Mouse (Mus musculus) MEL (cell line): ENCODE data around the gene Rpl4. TPM values are rescaled to one million over a fixed set of nuclear protein-coding genes. Genes with fewer than 3 reads are reported as not detected.

Experiments used
- DNase-seq: peaks from one replicate; pipeline ENCODE4 v3.0.0; 2011; ENCODE audit warnings: low read depth, low spot score
- H3K27ac ChIP-seq: 2 replicates; pipeline ENCODE4 v1.5.1; 2012; ENCODE audit warnings: low read depth, mild to moderate bottlenecking, control low read depth, low read length, moderate library complexity; ENCODE audit not compliant: control insufficient read depth
- H3K27me3 ChIP-seq, 2 experiments: fragments of 150-350 bp in 1 of 2; sonication (generic) in 1 of 2; 2 replicates each; pipeline ENCODE4 v1.6.1; 2012; ENCODE audit warnings: low read length in 2 of 2, mild to moderate bottlenecking in 2 of 2, improper control_type of control experiment in 1 of 2, moderate library complexity in 1 of 2; ENCODE audit not compliant: insufficient read depth in 2 of 2, control insufficient read depth in 1 of 2
- H3K36me3 ChIP-seq, 2 experiments: 2 replicates each; pipeline ENCODE4 v1.6.1; 2012 to 2014; ENCODE audit warnings: low read length in 2 of 2, improper control_type of control experiment in 1 of 2, inconsistent platforms in 1 of 2, mild to moderate bottlenecking in 1 of 2; ENCODE audit not compliant: insufficient read depth in 2 of 2, control insufficient read depth in 1 of 2
- H3K4me1 ChIP-seq, 2 experiments: fragments of 150-350 bp in 1 of 2; sonication (generic) in 1 of 2; 2 replicates each; pipeline ENCODE4 v1.6.1; 2012; ENCODE audit warnings: low read length in 2 of 2, improper control_type of control experiment in 1 of 2, mild to moderate bottlenecking in 1 of 2; ENCODE audit not compliant: insufficient read depth in 2 of 2, control insufficient read depth in 1 of 2
- H3K4me3 ChIP-seq, 2 experiments: fragments of 150-350 bp in 1 of 2; sonication (generic) in 1 of 2; 2 replicates each; pipeline ENCODE4 v1.5.1; 2012; ENCODE audit warnings: low read depth in 2 of 2, low read length in 2 of 2, mild to moderate bottlenecking in 2 of 2, moderate library complexity in 2 of 2, control low read depth in 1 of 2, improper control_type of control experiment in 1 of 2; ENCODE audit not compliant: control insufficient read depth in 1 of 2, insufficient read depth in 1 of 2
- H3K79me2 ChIP-seq: 2 replicates; pipeline ENCODE4 v1.6.1; 2012; ENCODE audit warnings: mild to moderate bottlenecking, low read length, moderate library complexity; ENCODE audit not compliant: control insufficient read depth, poor library complexity, insufficient read depth
- H3K9ac ChIP-seq: 2 replicates; pipeline ENCODE4 v1.6.1; 2012; ENCODE audit warnings: low read depth, mild to moderate bottlenecking, control low read depth, low read length, moderate library complexity; ENCODE audit not compliant: control insufficient read depth, poor library complexity, severe bottlenecking
- H3K9me3 ChIP-seq: fragments of 150-350 bp; sonication (generic); replicated peaks from 2 replicates; pipeline ENCODE4 v1.6.1; 2012; ENCODE audit warnings: mild to moderate bottlenecking, low read length, improper control_type of control experiment, moderate library complexity; ENCODE audit not compliant: insufficient read depth
- BHLHE40 ChIP-seq: IDR thresholded peaks from 2 replicates; pipeline ENCODE4 v1.6.1; 2012; ENCODE audit warnings: low read depth, mild to moderate bottlenecking, inconsistent platforms, low read length, improper control_type of control experiment, borderline replicate concordance
- CHD1 ChIP-seq: IDR thresholded peaks from 2 replicates; pipeline ENCODE4 v1.6.1; 2012; ENCODE audit warnings: low read depth, mild to moderate bottlenecking, inconsistent platforms, low read length, improper control_type of control experiment
- CTCF ChIP-seq, 3 experiments: IDR thresholded peaks in 2 of 3; conservative IDR thresholded peaks in 1 of 3; 2 replicates each; pipeline ENCODE4 v1.5.1; 2011 to 2012; ENCODE audit warnings: low read length in 3 of 3, low read depth in 2 of 3, mild to moderate bottlenecking in 2 of 3, improper control_type of control experiment in 1 of 3, inconsistent platforms in 1 of 3, mixed read lengths in 1 of 3, moderate library complexity in 1 of 3; ENCODE audit not compliant: control insufficient read depth in 1 of 3, insufficient read depth in 1 of 3, poor library complexity in 1 of 3, severe bottlenecking in 1 of 3
- EP300 ChIP-seq, 2 experiments: IDR thresholded peaks; 2 replicates each; pipeline ENCODE4 v1.6.1; 2011; ENCODE audit warnings: improper control_type of control experiment in 2 of 2, low read length in 2 of 2, low read depth in 1 of 2, mild to moderate bottlenecking in 1 of 2
- ETS1 ChIP-seq: IDR thresholded peaks from 2 replicates; pipeline ENCODE4 v1.6.1; 2012; ENCODE audit warnings: low read depth, mild to moderate bottlenecking, inconsistent platforms, low read length, improper control_type of control experiment, moderate library complexity
- HCFC1 ChIP-seq: IDR thresholded peaks from 2 replicates; pipeline ENCODE4 v1.6.1; 2012; ENCODE audit warnings: low read depth, mild to moderate bottlenecking, inconsistent platforms, low read length, improper control_type of control experiment, moderate library complexity
- JUND ChIP-seq: IDR thresholded peaks from 2 replicates; pipeline ENCODE4 v1.6.1; 2011; ENCODE audit warnings: low read depth, mild to moderate bottlenecking, improper control_type of control experiment, low read length
- MAFK ChIP-seq: IDR thresholded peaks from 2 replicates; pipeline ENCODE4 v1.6.1; 2011; ENCODE audit warnings: low read depth, mild to moderate bottlenecking, low read length, improper control_type of control experiment, borderline replicate concordance
- MAZ ChIP-seq: IDR thresholded peaks from 2 replicates; pipeline ENCODE4 v1.6.1; 2012; ENCODE audit warnings: low read depth, mild to moderate bottlenecking, inconsistent platforms, low read length, improper control_type of control experiment
- MXI1 ChIP-seq: IDR thresholded peaks from 2 replicates; pipeline ENCODE4 v1.6.1; 2011; ENCODE audit warnings: mild to moderate bottlenecking, low read depth, low read length, improper control_type of control experiment
- NELFE ChIP-seq: IDR thresholded peaks from 2 replicates; pipeline ENCODE4 v1.6.1; 2011; ENCODE audit warnings: low read depth, low read length, improper control_type of control experiment
- RAD21 ChIP-seq: IDR thresholded peaks from 2 replicates; pipeline ENCODE4 v1.6.1; 2011; ENCODE audit warnings: mild to moderate bottlenecking, low read depth, low read length, improper control_type of control experiment
- SIN3A ChIP-seq: IDR thresholded peaks from 2 replicates; pipeline ENCODE4 v1.6.1; 2012; ENCODE audit warnings: low read length, improper control_type of control experiment, inconsistent platforms
- TAL1 ChIP-seq: IDR thresholded peaks from 2 replicates; pipeline ENCODE4 v1.6.1; 2012; ENCODE audit warnings: mild to moderate bottlenecking, inconsistent platforms, low read length, moderate library complexity, mixed read lengths
- USF1 ChIP-seq: IDR thresholded peaks from 2 replicates; pipeline ENCODE4 v1.6.1; 2014; ENCODE audit warnings: low read depth, mild to moderate bottlenecking, inconsistent platforms, low read length, improper control_type of control experiment, moderate library complexity
- USF2 ChIP-seq, 2 experiments: IDR thresholded peaks; 2 replicates each; pipeline ENCODE4 v1.6.1; 2011 to 2012; ENCODE audit warnings: improper control_type of control experiment in 2 of 2, low read length in 2 of 2, borderline replicate concordance in 1 of 2, inconsistent platforms in 1 of 2, low read depth in 1 of 2, mild to moderate bottlenecking in 1 of 2; ENCODE audit not compliant: insufficient read depth in 1 of 2
- ZC3H11A ChIP-seq: IDR thresholded peaks from 2 replicates; pipeline ENCODE4 v1.6.1; 2012; ENCODE audit warnings: low read depth, mild to moderate bottlenecking, inconsistent platforms, low read length, improper control_type of control experiment
- ZKSCAN1 ChIP-seq: IDR thresholded peaks from 2 replicates; pipeline ENCODE4 v1.6.1; 2012; ENCODE audit warnings: low read depth, mild to moderate bottlenecking, inconsistent platforms, low read length, improper control_type of control experiment, moderate library complexity
- ZNF384 ChIP-seq: IDR thresholded peaks from 2 replicates; pipeline ENCODE4 v1.6.1; 2012; ENCODE audit warnings: low read depth, mild to moderate bottlenecking, inconsistent platforms, low read length, improper control_type of control experiment
- polyA plus RNA-seq, 2 experiments: library from polyadenylated mRNA; stranded (reverse) in 1 of 2; unstranded in 1 of 2; fragments of >175 nt in 1 of 2; fragments of >200 nt in 1 of 2; gene quantifications; 2 replicates each; pipeline versions ENCODE4 v1.2.1 to v1.2.4; 2012; ENCODE audit warnings: low replicate concordance in 2 of 2, low read depth in 1 of 2; ENCODE audit not compliant: insufficient read length in 2 of 2, insufficient read depth in 1 of 2, missing spikeins in 1 of 2
- total RNA-seq: library from RNA; depleted of rRNA; stranded (reverse); fragments of 300-350 nt; gene quantifications from 2 replicates; pipeline ENCODE4 v1.2.3, GENCODE M21; 2012

The Rpl4 gene
- total and polyA plus RNA-seq, 3 experiments: 124 to 3,157 (median 1,761) TPM

DNA sequence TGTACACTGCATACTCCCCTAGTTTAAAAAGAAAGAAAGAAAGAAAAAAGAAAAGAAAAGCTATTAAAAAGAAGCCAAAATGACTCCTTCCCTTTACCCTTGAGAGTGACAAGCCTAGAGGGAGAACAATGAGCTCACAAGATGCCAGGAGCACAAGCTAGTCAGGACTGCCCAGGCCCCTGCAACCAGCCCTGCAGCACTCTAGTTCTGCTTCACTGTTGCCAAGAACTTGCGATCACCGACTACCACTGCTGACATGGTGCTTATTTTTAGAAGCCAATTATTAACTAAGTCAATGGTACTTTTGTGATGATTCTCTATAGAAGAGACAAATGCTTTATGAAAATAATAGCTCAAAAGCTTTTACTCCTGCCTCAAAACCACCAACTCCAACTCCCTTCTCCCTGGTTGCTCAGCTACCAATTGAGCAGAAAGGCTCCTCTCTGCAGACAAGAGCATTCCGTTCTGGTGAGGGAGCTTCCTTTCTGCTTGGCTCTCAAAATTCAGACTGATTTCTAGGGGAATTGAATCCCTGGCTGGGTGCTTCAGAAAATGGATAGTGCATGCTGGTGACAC lies 34.4 kb downstream of the Rpl4 start:
- H3K36me3 ChIP-seq: peaks cover 0 to 1% of the 10 kb centered on the region in 2 experiments; a peak in 2 of 4 replicates
- H3K9ac ChIP-seq: no peak overlapping the region
- H3K79me2 ChIP-seq: no peaks in the 10 kb centered on the region
- DNase-seq: no peak
- no peak for TF ChIP-seq ZKSCAN1
- TF ChIP-seq MAFK: no peak
- no peak for TF ChIP-seq CHD1
- TF ChIP-seq USF2 (IDR thresholded peaks at IDR 0.05; ENCODE audit: borderline replicate concordance in 1 of 2, insufficient read depth in 1 of 2, low read depth in 1 of 2, low read length in 2 of 2): no peak
- TF ChIP-seq JUND: no peak
- no peak for TF ChIP-seq NELFE
- no peak for TF ChIP-seq ZC3H11A
- no peak for TF ChIP-seq MXI1
- no peak for TF ChIP-seq BHLHE40
- TF ChIP-seq TAL1: no peak
- no peak for TF ChIP-seq SIN3A
- TF ChIP-seq HCFC1: no peak
- no peak for TF ChIP-seq MAZ
- no peak for TF ChIP-seq ETS1
- TF ChIP-seq USF1: no peak
- TF ChIP-seq, all 39 proteins: peak for 0
- Histone ChIP-seq H3K9me3 (no peaks in the 10 kb centered on the region), H3K27me3 (no peaks in the 10 kb centered on the region), H3K27ac (no peak overlapping the region), H3K4me1 (no peaks in the 10 kb centered on the region), H3K4me3 (no peak overlapping the region)

DNA sequence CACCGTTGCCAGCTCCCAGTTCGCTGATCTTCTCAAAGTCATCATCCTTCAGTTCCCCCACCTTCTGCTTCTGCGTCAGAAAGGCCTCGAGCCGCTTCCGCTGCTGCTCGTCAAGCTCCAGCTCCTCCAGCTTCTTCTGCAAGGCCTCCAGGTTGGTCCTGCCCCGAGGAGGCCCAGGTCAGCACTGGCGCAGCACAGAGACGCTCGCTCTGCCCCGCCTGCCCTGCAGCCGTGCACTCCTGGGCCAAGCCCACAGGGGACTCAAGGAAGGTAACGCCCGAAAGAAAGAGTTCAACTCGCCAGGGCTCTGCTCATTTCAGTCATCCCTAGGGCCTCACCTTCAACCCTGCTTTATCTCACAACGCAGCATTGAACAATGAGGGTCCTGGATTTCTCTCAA lies 41.3 kb downstream of the Rpl4 start:
- peaks cover 0 to 6% of the 10 kb centered on the region in 2 experiments; a peak in 2 of 4 replicates for H3K4me1 ChIP-seq
- DNase-seq: no peak
- H3K9me3 ChIP-seq: no peaks in the 10 kb centered on the region
- no peak overlapping the region for H3K9ac ChIP-seq
- H3K79me2 ChIP-seq: no peaks in the 10 kb centered on the region
- H3K27ac ChIP-seq: no peak overlapping the region
- H3K36me3 ChIP-seq: peaks cover 1 to 2% of the 10 kb centered on the region in 2 experiments; a peak in 3 of 4 replicates
- no peaks in the 10 kb centered on the region for H3K27me3 ChIP-seq
- TF ChIP-seq JUND: no peak
- TF ChIP-seq EP300 (IDR thresholded peaks at IDR 0.05; ENCODE audit: low read depth in 1 of 2, low read length in 2 of 2): no peak
- no peak for TF ChIP-seq RAD21
- no peak for TF ChIP-seq BHLHE40
- no peak for TF ChIP-seq ZNF384
- TF ChIP-seq SIN3A: no peak
- TF ChIP-seq CTCF (IDR thresholded peaks at IDR 0.05 in 2 of 3, conservative IDR thresholded peaks at IDR 0.05 in 1 of 3; ENCODE audit: control insufficient read depth in 1 of 3, insufficient read depth in 1 of 3, low read depth in 2 of 3, low read length in 3 of 3, poor library complexity in 1 of 3, severe bottlenecking in 1 of 3): no peak
- H3K4me3 ChIP-seq: no peak overlapping the region
